Mouse (Mus musculus): ENCODE measurements around the gene Samt2. TPM values are rescaled to one million over a fixed set of nuclear protein-coding genes. Genes with fewer than 3 reads are reported as not detected.

Samt2 gene
- not detected in 2 replicates for polyA plus RNA-seq (2012; rRNA removed)

DNA sequence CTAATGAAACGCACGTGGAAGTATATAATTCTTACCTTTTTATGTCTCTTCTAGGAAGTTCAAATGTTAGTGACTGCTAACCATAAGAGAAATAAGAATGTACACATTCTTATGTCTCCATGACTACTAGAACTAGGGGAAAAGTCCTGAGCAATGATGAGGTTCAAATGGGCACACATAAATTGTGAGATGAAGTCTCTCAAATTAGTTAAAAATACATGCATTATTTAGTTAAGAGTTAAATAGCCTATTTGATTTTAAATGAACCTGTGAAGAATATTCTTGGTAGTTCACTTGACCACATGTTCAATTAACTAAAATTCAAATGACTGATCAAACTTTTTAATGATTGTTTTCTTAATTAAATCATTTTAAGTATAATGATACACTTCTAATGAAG is at the start of gene Samt2:
TSS of gene Samt2 (minus strand) at position 101 of the 400 bp plus-strand sequence.

Other genes starting within 250 kb of the Samt2 start
- not detected in 2 replicates for gene 4930524N10Rik, start 236.0 kb downstream of the Samt2 start, polyA plus RNA-seq (2012; rRNA removed)
- not detected in 2 replicates for gene Samt4, start 97.4 kb downstream of the Samt2 start, polyA plus RNA-seq (2012; rRNA removed)